Mouse (Mus musculus): ENCODE data around the gene Slc37a1.

The Slc37a1 gene

GRCm38 (mm10) chr17:31315046-31315792 lies 28.6 kb downstream of the Slc37a1 start:
- ATAC-seq (ENCODE audit: insufficient number of reproducible peaks, low FRiP score, low TSS enrichment) = no peak

- no peak for ATAC-seq (ENCODE audit: insufficient number of reproducible peaks, low FRiP score, low TSS enrichment)
Measured at GRCm38 (mm10) chr17:31315993-31316392, 29.4 kb downstream of the Slc37a1 start.

GRCm38 (mm10) chr17:31316998-31317397 lies 30.4 kb downstream of the Slc37a1 start:
- no peak for ATAC-seq (ENCODE audit: insufficient number of reproducible peaks, low FRiP score, low TSS enrichment)

DNA sequence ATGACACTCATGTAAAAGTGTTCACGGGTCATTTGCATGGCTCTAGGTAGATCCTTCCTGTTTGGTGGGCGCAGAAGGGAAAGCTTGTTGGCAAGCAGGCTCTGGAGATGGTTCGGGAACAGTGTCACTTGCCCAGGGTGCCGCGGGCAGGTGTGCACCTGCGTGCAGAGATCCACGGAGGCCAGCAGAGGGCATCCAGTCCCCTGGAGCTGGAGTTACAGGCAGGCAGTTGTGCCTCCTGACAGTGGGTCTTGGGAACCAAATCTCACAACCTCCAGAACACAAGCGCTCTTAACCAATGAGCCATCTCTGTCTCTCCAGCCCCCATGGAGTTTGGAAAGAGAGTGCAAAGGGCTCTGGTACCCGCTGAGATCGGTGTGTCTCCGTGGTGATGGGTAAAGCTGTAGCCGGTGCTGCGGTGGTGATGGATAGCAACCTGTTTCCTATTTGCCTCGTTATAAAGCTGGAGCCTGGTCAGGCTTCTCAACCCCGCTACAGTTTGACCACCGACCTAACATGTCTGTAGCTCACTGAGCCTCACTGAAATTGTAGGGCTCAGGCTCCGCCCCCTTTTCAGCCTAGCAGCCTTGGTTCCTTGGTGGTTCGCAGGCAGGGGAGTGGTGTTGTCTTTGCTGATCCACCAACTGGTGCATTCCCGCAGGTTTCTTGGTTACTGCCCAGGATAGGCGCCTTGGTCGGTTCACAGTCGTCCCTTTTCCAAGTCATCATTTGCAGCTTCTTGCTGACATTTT lies 31.1 kb downstream of the Slc37a1 start:
- ATAC-seq (ENCODE audit: insufficient number of reproducible peaks, low FRiP score, low TSS enrichment) = no peak

GRCm38 (mm10) chr17:31318906-31319767 lies 32.5 kb downstream of the Slc37a1 start:
- no peak for ATAC-seq (ENCODE audit: insufficient number of reproducible peaks, low FRiP score, low TSS enrichment)

DNA sequence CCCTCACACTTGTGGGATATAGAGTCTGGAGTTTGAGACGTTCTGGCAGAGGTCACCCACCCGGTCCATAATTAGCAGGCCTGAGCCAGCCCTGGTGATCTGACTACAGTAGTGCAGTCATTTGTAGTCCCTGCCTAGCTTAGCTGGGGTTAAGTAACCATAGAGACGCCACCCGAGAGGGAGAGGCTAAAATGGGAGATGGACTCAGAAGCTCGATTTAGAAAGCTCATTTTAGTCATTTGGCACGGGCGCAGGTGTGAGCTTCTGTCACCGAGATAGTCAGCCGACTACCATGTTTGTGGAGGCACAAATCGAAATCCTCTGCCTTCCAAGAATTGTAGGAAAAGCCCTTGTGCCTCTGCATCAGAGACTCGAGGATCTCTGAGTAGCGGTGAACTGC lies 34.8 kb downstream of the Slc37a1 start:
- ATAC-seq (ENCODE audit: insufficient number of reproducible peaks, low FRiP score, low TSS enrichment) = peak; percentile 60; the same call in 1 of the 2 replicates

DNA sequence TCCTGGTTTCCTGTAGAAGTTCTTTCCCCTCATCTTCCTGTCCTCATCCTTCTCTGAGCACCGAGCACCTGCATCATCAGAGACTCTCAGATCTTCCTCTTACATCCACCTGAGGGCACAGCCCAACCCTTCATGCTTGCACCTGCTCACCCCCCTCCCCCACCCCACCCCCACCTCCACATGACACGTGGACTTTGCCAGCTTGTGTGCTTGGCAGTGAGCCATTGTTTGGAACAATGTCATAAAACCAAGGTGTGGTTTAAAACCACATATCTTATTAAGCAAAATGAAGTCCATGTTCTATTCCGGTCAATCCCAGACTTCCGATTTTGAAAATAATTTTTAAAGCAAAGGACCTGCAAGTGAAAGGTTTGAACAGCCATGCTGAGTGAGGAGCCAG lies 35.9 kb downstream of the Slc37a1 start:
- no peak for ATAC-seq (ENCODE audit: insufficient number of reproducible peaks, low FRiP score, low TSS enrichment)

GRCm38 (mm10) chr17:31323379-31323778 lies 36.8 kb downstream of the Slc37a1 start:
- no peak for ATAC-seq (ENCODE audit: insufficient number of reproducible peaks, low FRiP score, low TSS enrichment)

DNA sequence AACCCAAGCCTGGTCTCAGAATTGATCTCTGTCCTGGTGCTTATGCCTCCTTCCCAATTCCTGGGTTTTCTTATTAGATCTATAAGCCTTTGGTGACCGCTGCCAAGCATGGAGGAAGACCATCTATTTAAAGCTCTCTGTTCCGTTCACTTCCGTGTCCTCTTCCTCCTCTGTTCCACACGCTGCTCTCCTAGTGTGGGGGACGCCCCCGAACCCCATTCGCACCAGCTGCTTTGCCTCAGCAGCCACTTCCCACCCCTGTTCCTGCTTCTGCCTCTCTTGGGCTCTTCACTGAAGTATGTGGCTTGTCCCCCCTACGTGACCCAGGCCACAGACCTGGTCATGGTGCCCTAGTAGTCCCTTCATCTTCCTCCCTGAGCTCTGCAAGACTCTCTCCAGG lies 37.6 kb downstream of the Slc37a1 start:
- no peak for ATAC-seq (ENCODE audit: insufficient number of reproducible peaks, low FRiP score, low TSS enrichment)

DNA sequence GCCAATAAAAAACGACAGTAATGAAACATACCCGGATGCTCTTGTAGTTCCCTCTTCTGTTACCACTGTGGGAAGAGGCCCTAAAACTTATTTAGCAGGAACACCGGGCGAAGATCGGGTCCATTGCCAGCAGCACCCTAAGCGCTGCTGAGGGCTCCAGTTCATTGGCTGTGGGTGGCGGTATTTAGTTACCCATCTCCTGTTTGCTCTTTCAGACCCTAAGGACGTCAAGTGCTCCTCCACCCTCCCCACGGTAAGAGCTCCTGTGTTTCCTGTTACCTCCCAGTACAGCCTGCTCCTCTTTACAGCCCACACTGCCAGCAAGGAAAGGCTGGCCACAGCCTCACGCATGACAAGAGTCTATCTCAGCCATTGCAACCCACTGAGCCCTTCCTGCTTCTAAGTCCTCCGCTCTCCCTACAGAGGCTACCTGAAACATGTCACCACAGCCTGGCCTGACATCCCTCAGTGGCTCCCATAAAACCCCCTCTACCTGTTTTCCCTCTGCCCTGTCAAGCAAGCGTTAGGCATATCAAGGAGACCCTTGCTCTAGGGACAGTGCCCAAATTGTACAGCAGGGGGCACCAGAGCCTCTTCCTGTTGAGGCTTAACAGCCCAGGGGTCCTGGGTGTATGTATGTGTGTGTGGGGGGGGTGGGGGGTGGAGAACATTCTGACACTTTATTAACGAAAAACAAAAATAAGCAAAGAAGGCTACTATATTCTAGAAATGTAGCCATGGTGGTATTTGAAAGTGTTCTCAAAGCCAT lies 39.0 kb downstream of the Slc37a1 start:
- ATAC-seq (ENCODE audit: insufficient number of reproducible peaks, low FRiP score, low TSS enrichment) = no peak

DNA sequence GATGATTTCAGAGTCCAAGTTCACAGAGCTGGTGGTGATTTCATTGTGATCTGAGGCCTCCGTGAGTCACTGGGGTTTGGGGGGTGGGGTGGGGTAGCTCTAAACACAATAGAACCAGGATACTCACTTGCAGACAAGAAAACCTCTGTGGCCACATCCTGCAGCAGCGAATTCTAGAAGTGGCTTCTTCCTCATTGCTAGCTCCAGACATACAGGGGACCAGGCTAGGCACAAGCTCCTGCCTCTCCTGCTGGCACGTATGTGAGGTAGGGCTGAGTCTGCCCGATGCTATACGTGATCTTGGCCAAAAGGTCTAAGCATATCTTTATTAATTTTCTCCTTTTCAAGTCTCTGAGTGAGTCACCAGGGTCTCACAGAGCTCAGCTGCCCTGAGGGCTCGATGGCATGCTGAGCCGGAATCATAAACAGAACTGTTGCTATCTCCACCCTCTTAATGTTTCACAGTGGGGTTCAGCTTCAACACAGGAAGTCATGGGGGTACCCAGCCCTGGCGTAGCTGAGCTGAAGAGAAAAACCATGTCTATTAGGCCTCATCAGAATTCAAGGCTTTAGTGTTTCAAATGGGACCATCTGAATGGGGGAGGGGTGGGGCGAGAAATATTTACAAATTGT lies 39.7 kb downstream of the Slc37a1 start:
- ATAC-seq (ENCODE audit: insufficient number of reproducible peaks, low FRiP score, low TSS enrichment) = no peak

- no peak for ATAC-seq (ENCODE audit: insufficient number of reproducible peaks, low FRiP score, low TSS enrichment)
Measured at GRCm38 (mm10) chr17:31328466-31328865, 41.9 kb downstream of the Slc37a1 start.

DNA sequence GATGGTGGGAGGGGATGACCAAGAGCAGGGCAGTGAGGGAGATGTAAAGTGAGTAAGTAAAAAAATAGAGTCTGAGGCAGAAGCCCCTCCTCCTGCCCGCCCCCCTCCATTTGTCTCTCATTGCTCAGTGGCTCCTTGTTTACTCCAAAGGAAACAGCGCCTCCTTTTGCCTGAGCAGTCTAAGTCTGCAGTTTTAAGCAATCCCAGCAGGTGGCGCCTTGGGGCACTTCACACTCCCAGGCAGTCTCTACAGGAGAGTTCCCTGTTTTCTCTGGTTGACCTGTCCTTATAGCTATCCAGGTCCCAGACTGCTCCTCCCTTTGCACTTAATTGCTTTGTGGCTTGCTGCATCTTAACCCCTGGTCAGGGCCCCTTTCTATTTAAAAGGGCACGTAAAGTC lies 44.0 kb downstream of the Slc37a1 start:
- no peak for ATAC-seq (ENCODE audit: insufficient number of reproducible peaks, low FRiP score, low TSS enrichment)

GRCm38 (mm10) chr17:31331273-31331672 lies 44.7 kb downstream of the Slc37a1 start:
- ATAC-seq (ENCODE audit: insufficient number of reproducible peaks, low FRiP score, low TSS enrichment) = no peak

DNA sequence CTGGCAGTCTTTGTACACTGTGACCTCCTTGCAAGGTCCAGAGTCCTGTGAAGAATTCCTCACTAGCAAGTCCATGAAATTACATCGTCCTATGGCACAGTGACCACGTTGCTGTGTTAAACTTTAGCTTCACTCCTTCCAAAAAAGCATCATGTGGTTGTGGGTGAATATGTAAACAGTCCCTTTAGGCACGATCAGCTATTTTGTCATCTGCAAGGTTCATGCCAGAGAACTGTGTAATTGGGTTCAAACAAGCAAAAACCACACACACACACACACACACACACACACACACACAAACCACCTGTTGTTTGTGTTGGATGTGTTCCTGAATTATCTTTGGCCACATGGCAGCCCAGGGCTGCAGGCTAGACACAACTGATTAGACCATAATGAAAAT lies 45.3 kb downstream of the Slc37a1 start:
- ATAC-seq (ENCODE audit: insufficient number of reproducible peaks, low FRiP score, low TSS enrichment) = no peak

DNA sequence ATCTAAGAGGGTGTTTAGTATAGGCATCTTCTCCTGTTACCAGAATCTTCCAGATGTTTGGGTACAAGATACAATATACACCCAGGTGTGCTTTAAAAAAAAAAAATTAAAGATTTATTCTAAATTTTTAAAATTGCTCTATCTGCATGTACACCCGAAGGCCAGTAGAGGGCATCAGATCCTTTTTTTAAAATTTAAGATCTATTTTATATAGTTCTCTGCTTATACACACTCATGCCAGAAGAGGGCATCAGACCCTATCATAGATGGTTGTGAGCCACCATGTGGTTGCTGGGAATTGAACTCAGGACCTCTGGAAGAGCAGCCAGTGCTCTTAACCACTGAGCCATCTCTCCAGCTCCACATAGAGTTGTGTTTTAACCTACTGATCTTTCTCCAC lies 45.7 kb downstream of the Slc37a1 start:
- no peak for ATAC-seq (ENCODE audit: insufficient number of reproducible peaks, low FRiP score, low TSS enrichment)

DNA sequence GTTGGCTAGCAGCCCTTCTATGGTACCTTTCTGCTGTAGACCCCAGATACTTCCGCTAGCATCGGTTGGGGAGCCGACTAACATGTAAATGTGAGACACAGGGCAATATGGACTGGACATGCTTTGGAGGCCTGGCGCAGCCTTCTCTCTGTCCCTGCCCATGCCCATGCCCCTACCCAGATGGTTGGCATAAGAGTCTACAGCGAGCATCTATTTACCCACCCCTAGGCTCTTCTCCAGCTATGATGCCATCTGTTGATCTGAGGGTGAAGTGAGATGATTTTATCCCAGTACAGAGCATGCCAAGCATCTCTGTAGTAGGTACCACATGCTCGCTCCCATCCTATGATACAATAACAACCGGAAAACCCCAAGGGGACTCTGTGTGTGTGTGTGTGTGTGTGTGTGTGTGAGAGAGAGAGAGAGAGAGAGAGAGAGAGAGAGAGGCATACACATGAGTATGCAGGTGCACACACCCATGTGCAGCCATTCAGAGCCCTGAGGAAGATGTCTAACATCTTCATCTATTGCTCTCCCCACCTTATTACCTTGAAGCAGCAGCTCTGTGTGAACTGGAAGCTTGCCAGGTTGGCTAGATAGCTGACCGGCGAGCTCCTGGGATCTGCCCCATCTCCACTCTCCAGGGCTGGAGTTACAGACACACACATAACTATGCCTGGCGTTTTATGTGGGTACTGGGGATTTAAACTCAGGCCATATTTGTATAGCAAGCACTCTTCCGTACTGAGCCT lies 48.1 kb downstream of the Slc37a1 start:
- peak; percentile 75 for ATAC-seq (ENCODE audit: insufficient number of reproducible peaks, low FRiP score, low TSS enrichment)

- ATAC-seq (ENCODE audit: insufficient number of reproducible peaks, low FRiP score, low TSS enrichment) = 0 out of 2 replicates have a peak, but pooled peaks have one; percentile 19
Measured at GRCm38 (mm10) chr17:31335344-31336080, 48.9 kb downstream of the Slc37a1 start.
